Mouse (Mus musculus) brain, embryonic 18.5 days (tissue): ENCODE measurements around the gene Olfr832.
"Not testable (repeated sequence)": the region's sequence is repeated elsewhere in the genome, so short reads cannot be mapped to it uniquely, and the experiment has no call there.

Source experiments
- DNase-seq: peaks from one replicate; pipeline ENCODE4 v3.0.0-alpha.2; 2012; ENCODE audit warnings: low read depth, low spot score

Gene Olfr832

DNA sequence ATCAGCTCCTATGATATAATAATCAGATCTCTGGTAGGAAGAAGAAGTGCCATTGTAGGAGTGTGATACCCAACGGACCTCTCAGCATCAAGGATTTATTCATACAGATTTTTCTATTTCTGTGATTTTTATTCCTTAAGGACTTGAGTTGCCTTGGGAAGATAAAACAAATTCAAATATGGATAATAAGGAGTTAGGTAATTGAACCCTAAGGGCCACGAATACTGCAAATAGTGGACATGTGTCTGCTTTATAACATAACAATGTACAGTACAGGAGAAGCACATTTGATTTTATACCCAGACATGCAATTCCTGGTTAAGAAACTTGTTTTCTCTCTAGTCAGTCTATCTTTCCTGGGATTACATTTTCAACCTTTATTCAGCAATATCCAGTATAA lies at the start of gene Olfr832:
TSS of gene Olfr832 (plus strand) at position 301 of the 400 bp plus-strand sequence.
- not testable (repeated sequence) for DNase-seq

DNA sequence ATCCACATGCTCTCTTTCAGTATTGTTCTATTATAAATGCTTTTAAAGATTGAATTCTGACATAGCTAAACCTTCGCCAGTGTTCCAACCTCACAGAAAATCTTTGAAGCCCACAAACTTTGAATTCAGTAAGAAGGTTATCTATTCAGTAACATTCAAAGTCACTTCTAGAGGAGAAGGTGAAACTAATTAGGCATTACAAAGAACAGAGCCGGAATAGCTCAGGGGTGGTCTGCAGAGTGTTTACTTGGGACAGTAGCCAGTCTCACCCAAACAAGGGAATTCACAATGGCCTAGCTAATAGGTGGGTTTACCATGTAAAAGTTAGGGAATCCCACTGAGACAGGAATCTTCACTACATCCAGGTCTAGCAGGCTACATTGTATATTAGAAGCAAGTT lies 29.2 kb upstream of the Olfr832 start:
- DNase-seq = not testable (repeated sequence)

DNA sequence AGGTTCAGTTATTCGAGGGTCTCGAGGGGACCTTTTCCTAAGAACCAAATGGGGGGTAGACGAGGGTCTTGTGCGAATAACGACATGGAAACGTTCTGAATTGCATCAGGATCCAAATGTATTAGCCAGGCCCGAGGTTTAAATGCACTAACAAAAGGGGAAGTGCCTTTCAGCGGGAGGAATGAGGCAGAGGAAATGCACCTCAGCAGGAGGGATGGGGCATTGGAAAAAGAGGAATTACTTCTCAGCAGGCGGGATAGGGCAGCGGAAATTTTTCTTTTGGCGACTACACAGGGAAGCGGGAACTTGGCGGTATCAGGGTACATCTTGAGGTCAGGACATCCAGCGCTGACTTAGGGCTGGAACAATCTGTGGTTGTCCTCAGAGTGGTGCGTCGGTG lies 9.0 kb upstream of the Olfr832 start:
- DNase-seq = not testable (repeated sequence)

DNA sequence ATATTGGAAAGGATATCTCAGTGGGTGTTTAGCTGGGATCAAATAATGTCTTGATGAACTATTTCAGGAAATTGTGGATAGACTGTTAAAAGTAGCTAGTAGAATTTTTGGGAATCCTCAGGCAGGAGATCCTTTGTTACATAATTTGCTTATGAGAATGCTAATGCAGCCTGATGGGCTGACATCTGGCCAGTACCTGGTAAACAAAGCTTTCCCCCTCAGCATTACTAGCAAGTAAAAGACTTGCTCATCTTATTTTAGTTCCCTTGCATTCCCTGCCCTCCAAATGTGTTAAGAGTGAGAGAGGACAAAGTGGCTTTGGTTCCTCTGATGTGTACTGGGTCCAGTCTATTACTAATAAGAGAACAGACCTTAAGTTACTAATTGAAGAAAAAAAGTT lies 25.1 kb downstream of the Olfr832 start:
- no peak for DNase-seq

DNA sequence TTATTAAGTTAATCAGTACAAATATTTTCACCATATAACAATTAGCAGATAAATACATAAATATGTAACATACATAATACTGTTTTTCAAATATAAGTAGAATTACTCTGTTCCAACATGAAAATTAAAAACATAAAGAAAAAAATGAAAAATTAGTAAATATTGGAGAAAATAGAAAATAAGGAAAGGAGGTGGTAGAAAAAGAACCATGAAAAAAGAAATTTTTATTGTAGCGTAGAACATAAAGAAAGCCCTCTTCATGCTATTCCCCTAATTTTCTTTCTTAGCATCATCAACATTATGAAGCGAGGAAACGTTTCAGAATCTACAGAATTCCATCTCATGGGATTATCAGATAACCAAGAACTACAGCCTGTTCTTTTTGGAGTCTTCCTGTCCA lies 50.8 kb downstream of the Olfr832 start, which contains the start of gene Olfr834:
TSS of gene Olfr834 (plus strand) at position 301 of the 400 bp plus-strand sequence.
- no peak for DNase-seq
